Mouse (Mus musculus) cerebellum, adult 2 months (tissue): ENCODE measurements at regions not wholly inside any gene's neighbourhood (a gene's known extent, or its start where the extent isn't known, plus 50 kb on each side); places are given as distances from the start of the nearest gene placed in this dataset.

ENCODE experiments used
- CTCF ChIP-seq: fragments of 200-500 bp; IDR thresholded peaks from 2 replicates; pipeline ENCODE4 v1.5.1; 2011; ENCODE audit warnings: low read depth, mild to moderate bottlenecking, control low read depth, low read length, moderate library complexity, borderline replicate concordance; ENCODE audit not compliant: insufficient read depth
- POLR2A ChIP-seq: fragments of 200-500 bp; IDR thresholded peaks from 2 replicates; pipeline ENCODE4 v1.6.1; 2011; ENCODE audit warnings: low read length, control low read depth, borderline replicate concordance; ENCODE audit not compliant: insufficient read depth

- TF ChIP-seq CTCF (no peak), POLR2A (no peak)
Observed at GRCm38 (mm10) chr8:97389149-97389548, 1500.8 kb upstream of the Got2 start.
